Comparison of ENCODE assay signal across 7 mouse cellular contexts in the genomic region with DNA sequence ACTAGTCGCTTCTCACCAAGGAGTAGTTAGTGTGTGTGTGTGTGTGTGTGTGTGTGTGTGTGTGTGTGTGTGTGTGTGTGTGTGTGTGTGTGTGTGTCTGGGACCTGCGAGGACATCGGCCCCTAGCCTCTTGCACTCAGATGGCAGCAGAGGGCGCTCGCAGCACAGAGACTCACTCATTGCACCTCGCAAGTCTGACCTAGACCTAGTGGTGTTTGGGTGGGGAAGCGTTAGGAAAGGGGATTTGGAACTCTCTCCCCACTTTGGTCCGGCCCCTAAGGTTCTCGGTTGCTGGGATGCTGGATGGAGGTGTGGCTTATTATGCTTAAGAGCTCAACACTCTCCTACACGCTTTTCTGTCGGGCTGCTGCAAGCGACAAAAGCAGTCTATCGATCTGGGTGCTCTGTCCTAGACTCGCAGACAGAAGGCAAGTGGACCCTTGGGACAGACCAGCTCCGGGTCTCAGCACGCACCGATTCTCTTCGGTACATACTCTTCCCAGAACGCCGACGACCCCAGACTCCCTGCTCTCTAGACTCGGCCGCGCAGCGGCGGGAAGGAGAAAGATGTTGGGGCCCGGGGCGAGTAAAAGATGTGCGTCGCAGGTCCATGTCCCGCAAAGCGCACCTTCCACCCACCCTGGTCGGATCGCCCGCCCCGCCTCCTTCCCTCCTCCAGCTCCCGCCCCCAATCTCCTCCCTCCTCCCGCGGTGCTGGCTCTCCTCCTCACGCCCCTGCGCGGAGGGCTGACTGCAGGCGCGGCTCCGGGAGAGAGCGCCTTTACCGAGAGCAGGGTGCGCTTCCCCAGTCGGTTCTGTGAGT. TPM values are rescaled to one million over a fixed set of nuclear protein-coding genes. Genes with fewer than 3 reads are reported as not detected.
A peak's percentile ranks its signal among the peaks of the same experiment; 100 is the strongest.
DNase-seq lines count a peak whose midpoint lies in the region; ATAC-seq and TF ChIP-seq lines count a peak whose summit lies in the region.

TSS of gene Adra2b (plus strand) at position 750 of the 823 bp plus-strand sequence.

- H3K4me3 ChIP-seq in embryonic facial prominence, embryonic 12.5 days: peak within 1 kb of the TSS; percentile 43
- H3K4me3 ChIP-seq in heart, adult 2 months: peak within 1 kb of the TSS; percentile 39
- H3K4me3 ChIP-seq in kidney, adult 2 months (ENCODE audit: insufficient read depth, low read depth, low read length): peak within 1 kb of the TSS; percentile 61
- peak within 1 kb of the TSS; percentile 22 for H3K4me3 ChIP-seq in limb, embryonic 11.5 days (ENCODE audit: low read depth, low read length)
- H3K4me3 ChIP-seq in midbrain, embryonic 14.5 days (replicated peaks; ENCODE audit: low read depth, low read length): peak within 1 kb of the TSS; percentile 35

- H3K4me2 ChIP-seq in embryonic facial prominence, embryonic 12.5 days (replicated peaks): peak within 1 kb of the TSS; percentile 74
- H3K4me2 ChIP-seq in limb, embryonic 11.5 days (ENCODE audit: low read depth, severe bottlenecking): peak within 1 kb of the TSS; percentile 41
- peak within 1 kb of the TSS; percentile 67 for H3K4me2 ChIP-seq in midbrain, embryonic 14.5 days (ENCODE audit: low read length)

- peak; percentile 52; the same call in 1 of the 2 replicates for ATAC-seq in embryonic facial prominence, embryonic 12.5 days (ENCODE audit: insufficient number of reproducible peaks, insufficient read depth, low FRiP score, low TSS enrichment)
- peak; percentile 75 for ATAC-seq in limb, embryonic 11.5 days (ENCODE audit: insufficient number of reproducible peaks, low FRiP score, low TSS enrichment, low read depth)
- ATAC-seq in midbrain, embryonic 14.5 days (ENCODE audit: low FRiP score, low TSS enrichment): peak; percentile 60

- intact Hi-C loops in heart, adult 2 months (cut with DNase I): loop anchor here (1.0 to 2.0 kb wide), 3 partner anchors 68 to 139 kb away; no protein-coding TSS in a partner anchor

- H3K9ac ChIP-seq in embryonic facial prominence, embryonic 12.5 days: peak within 1 kb of the TSS; percentile 42
- H3K9ac ChIP-seq in heart, adult 2 months (ENCODE audit: low read depth, low read length): peak within 1 kb of the TSS; percentile 29
- H3K9ac ChIP-seq in limb, embryonic 11.5 days (ENCODE audit: low read length): peak within 1 kb of the TSS; percentile 38
- peak within 1 kb of the TSS; percentile 6; the same call in 1 of the 2 replicates for H3K9ac ChIP-seq in midbrain, embryonic 14.5 days (replicated peaks; ENCODE audit: low read length)

- WGBS in embryonic facial prominence, embryonic 12.5 days: 1% methylated on average over 47 of the region's 49 CpGs
- under 1% methylated on average over 48 of the region's 49 CpGs for WGBS in heart, adult 2 months
- under 1% methylated on average over 43 of the region's 49 CpGs for WGBS in kidney, adult 2 months
- WGBS in limb, embryonic 11.5 days: under 1% methylated on average over 41 of the region's 49 CpGs
- WGBS in midbrain, embryonic 14.5 days: under 1% methylated on average over 49 of the region's 49 CpGs

- H3K4me1 ChIP-seq in embryonic facial prominence, embryonic 12.5 days: peaks cover 13% of the 10 kb centered on the region; the same call in 1 of the 2 replicates
- H3K4me1 ChIP-seq in heart, adult 2 months (ENCODE audit: control insufficient read depth, insufficient read depth, low read length): no peaks in the 10 kb centered on the region
- no peaks in the 10 kb centered on the region for H3K4me1 ChIP-seq in kidney, adult 2 months (ENCODE audit: control insufficient read depth, insufficient read depth, low read length)
- peaks cover 13% of the 10 kb centered on the region for H3K4me1 ChIP-seq in limb, embryonic 11.5 days (ENCODE audit: control insufficient read depth, insufficient read depth, low read length)
- H3K4me1 ChIP-seq in midbrain, embryonic 14.5 days (ENCODE audit: control insufficient read depth, insufficient read depth, low read length): peaks cover 8% of the 10 kb centered on the region; the same call in 1 of the 2 replicates

- H3K79me2 ChIP-seq in heart, adult 2 months (replicated peaks; ENCODE audit: control insufficient read depth, insufficient read depth, low read length): no peaks in the 10 kb centered on the region

- peak; percentile 65; the same call in 1 of the 2 replicates for TF ChIP-seq EP300 in heart, adult 2 months (IDR thresholded peaks at IDR 0.05; ENCODE audit: insufficient read depth, low read depth, low read length)

- peaks cover 65% of the 10 kb centered on the region for H3K27me3 ChIP-seq in embryonic facial prominence, embryonic 12.5 days
- peaks cover 18% of the 10 kb centered on the region for H3K27me3 ChIP-seq in heart, adult 2 months (ENCODE audit: control insufficient read depth, insufficient read depth, low read length)
- no peaks in the 10 kb centered on the region for H3K27me3 ChIP-seq in kidney, adult 2 months (replicated peaks; ENCODE audit: control insufficient read depth, insufficient read depth, low read length)
- H3K27me3 ChIP-seq in limb, embryonic 11.5 days (ENCODE audit: control insufficient read depth, insufficient read depth, low read length): peaks cover 48% of the 10 kb centered on the region
- peaks cover 44% of the 10 kb centered on the region for H3K27me3 ChIP-seq in midbrain, embryonic 14.5 days (ENCODE audit: control insufficient read depth, insufficient read depth, low read length)

- H3K27ac ChIP-seq in embryonic facial prominence, embryonic 12.5 days: no peak within 1 kb of the TSS
- peak within 1 kb of the TSS; percentile 48 for H3K27ac ChIP-seq in heart, adult 2 months
- peak within 1 kb of the TSS; percentile 89 for H3K27ac ChIP-seq in kidney, adult 2 months (ENCODE audit: insufficient read depth, low read depth, low read length)
- H3K27ac ChIP-seq in limb, embryonic 11.5 days (replicated peaks; ENCODE audit: low read depth, low read length): no peak within 1 kb of the TSS
- no peak within 1 kb of the TSS for H3K27ac ChIP-seq in midbrain, embryonic 14.5 days (replicated peaks; ENCODE audit: low read depth, low read length)

- peak; percentile 33; the same call in 1 of the 2 replicates for TF ChIP-seq POLR2A in heart, adult 2 months (IDR thresholded peaks at IDR 0.05; ENCODE audit: insufficient read depth, low read depth, low read length)
- TF ChIP-seq POLR2A in kidney, adult 2 months (IDR thresholded peaks at IDR 0.05; ENCODE audit: low read depth, low read length): peak; percentile 11

- peak; percentile 65 for TF ChIP-seq CTCF in heart, adult 2 months (IDR thresholded peaks at IDR 0.05)
- peak; percentile 91 for TF ChIP-seq CTCF in kidney, adult 2 months (conservative IDR thresholded peaks at IDR 0.05; ENCODE audit: insufficient read depth, insufficient read length, low read depth, low read length)

- no peaks in the 10 kb centered on the region for H3K36me3 ChIP-seq in embryonic facial prominence, embryonic 12.5 days
- no peaks in the 10 kb centered on the region for H3K36me3 ChIP-seq in heart, adult 2 months (ENCODE audit: control insufficient read depth, insufficient read depth, low read length)
- no peaks in the 10 kb centered on the region for H3K36me3 ChIP-seq in kidney, adult 2 months (ENCODE audit: control insufficient read depth, insufficient read depth, low read length)
- no peaks in the 10 kb centered on the region for H3K36me3 ChIP-seq in limb, embryonic 11.5 days (ENCODE audit: control insufficient read depth, insufficient read depth, low read length)
- H3K36me3 ChIP-seq in midbrain, embryonic 14.5 days (ENCODE audit: control insufficient read depth, insufficient read depth, low read length): no peaks in the 10 kb centered on the region

- no peaks in the 10 kb centered on the region for H3K9me3 ChIP-seq in embryonic facial prominence, embryonic 12.5 days
- no peaks in the 10 kb centered on the region; the same call in 1 of the 2 replicates for H3K9me3 ChIP-seq in limb, embryonic 11.5 days (ENCODE audit: control insufficient read depth, low read length)
- H3K9me3 ChIP-seq in midbrain, embryonic 14.5 days (ENCODE audit: control insufficient read depth, low read length): no peaks in the 10 kb centered on the region

- peak; percentile 86 to 91 for DNase-seq in adrenal gland, postnatal 36 days
- DNase-seq in heart, adult 2 months: peak; percentile 85 to 87
- peak; percentile 96 for DNase-seq in kidney, adult 2 months
- DNase-seq in limb, embryonic 11.5 days (ENCODE audit: low spot score): peak; percentile 90
- DNase-seq in midbrain, embryonic 14.5 days: peak; percentile 87
- DNase-seq in spleen, adult 12 weeks (ENCODE audit: low spot score): peak; percentile 38

RNA-seq across cellular contexts. Expression of gene Adra2b, which starts in this region (rescaled TPM):
- 1 to 10 TPM; 1.9 to 2.0 TPM for total RNA-seq in adrenal gland, postnatal 36 days (2021)
- 1.7 and 1.8 TPM in 2 replicates for polyA plus RNA-seq in embryonic facial prominence, embryonic 12.5 days (2016; fragmentation: Nextera tagmentation; extraction: Ambion mirVana)
- 1 to 10 TPM in 1 of 2 experiments, under 1 TPM in 1; 0.73 to 1.1 TPM for total RNA-seq in heart, adult 2 months (2021)
- polyA plus RNA-seq in heart, adult 2 months (2012; rRNA removed): 1.0 and 1.6 TPM in 2 replicates
- polyA plus RNA-seq in kidney, adult 2 months (2012; rRNA removed): 64.7 and 68.2 TPM in 2 replicates
- 2.2 and 2.6 TPM in 2 replicates for polyA plus RNA-seq in limb, embryonic 11.5 days (2014; fragmentation: Nextera tagmentation; extraction: Ambion mirVana)
- 0.08 TPM in 1 of 2 replicates, not detected in the other for polyA plus RNA-seq in midbrain, embryonic 14.5 days (2014; fragmentation: Nextera tagmentation; extraction: Ambion mirVana)

Comparison
In these comparisons a context has a peak if more than half of its experiments do, and no peak if none do; other contexts are left out.
1. RNA of gene Adra2b (polyA plus RNA-seq): 64.7 to 68.2 TPM in kidney, adult 2 months; 2.2 to 2.6 TPM in limb, embryonic 11.5 days, 1.7 to 1.8 TPM in embryonic facial prominence, embryonic 12.5 days, 1.0 to 1.6 TPM in heart, adult 2 months and 0.08 TPM in midbrain, embryonic 14.5 days; every median in the first group is over 10 times any median in the second.
2. Peak in DNase-seq, ATAC-seq, H3K4me3 ChIP-seq, H3K9ac ChIP-seq and H3K4me2 ChIP-seq in midbrain, embryonic 14.5 days; RNA of the gene not detected or under 1 TPM.
3. DNase-seq: peak in every context shown above with its lines; median percentile 96 in kidney, adult 2 months; 90 in limb, embryonic 11.5 days; 88 in adrenal gland, postnatal 36 days; 87 in midbrain, embryonic 14.5 days; 86 in heart, adult 2 months; 38 in spleen, adult 12 weeks.
4. H3K27ac ChIP-seq: peak in heart, adult 2 months (single experiment) and kidney, adult 2 months (single experiment); none in embryonic facial prominence, embryonic 12.5 days (single experiment), limb, embryonic 11.5 days (single experiment) and midbrain, embryonic 14.5 days (single experiment).
5. Peak in every context shown above with its lines, with median percentiles within 50 percentile points of each other: ATAC-seq, H3K4me2 ChIP-seq, H3K4me3 ChIP-seq and H3K9ac ChIP-seq.